Mouse (Mus musculus): ENCODE measurements around the gene Atp11a.

Atp11a gene

GRCm38 (mm10) chr8:12800246-12800645 is 43.4 kb downstream of the Atp11a start:
- ChIA-PET POLR2A (interaction anchor here in 1 of 4 experiments (0.5 to 0.6 kb wide), 2 partner anchors 39 to 951 kb away, joined by 3 read pairs; no protein-coding TSS in a partner anchor), CTCF (interaction anchor here in 1 of 4 experiments (0.6 kb wide), 1 partner anchor 435 kb away, joined by 4 read pairs; no protein-coding TSS in a partner anchor)

- ChIA-PET CTCF (no interaction called here), POLR2A (interaction anchor here in 1 of 4 experiments (0.5 to 1.7 kb wide), 2 partner anchors 12 to 459 kb away, joined by 3 to 5 read pairs; no protein-coding TSS in a partner anchor)
These were observed 44.8 kb downstream of the Atp11a start for GRCm38 (mm10) chr8:12801586-12801985.

- ChIA-PET POLR2A (no interaction called here), CTCF (no interaction called here)
These were observed 46.3 kb downstream of the Atp11a start for GRCm38 (mm10) chr8:12803121-12803520.

- POLR2A ChIA-PET: interaction anchor here in 2 of 4 experiments (0.6 to 1.3 kb wide), 2 partner anchors 18 to 71 kb away, joined by 3 read pairs; no protein-coding TSS in a partner anchor
- CTCF ChIA-PET: interaction anchor here in 1 of 4 experiments (0.6 kb wide), 1 partner anchor 482 kb away, joined by 5 read pairs; no protein-coding TSS in a partner anchor
These were observed 48.1 kb downstream of the Atp11a start for GRCm38 (mm10) chr8:12804909-12805308.

GRCm38 (mm10) chr8:12805569-12805968 is 48.8 kb downstream of the Atp11a start:
- POLR2A ChIA-PET: interaction anchor here in 2 of 4 experiments (0.6 to 1.3 kb wide), 2 partner anchors 18 to 71 kb away, joined by 3 read pairs; no protein-coding TSS in a partner anchor
- CTCF ChIA-PET: no interaction called here

GRCm38 (mm10) chr8:12808018-12808417 is 51.2 kb downstream of the Atp11a start:
- ChIA-PET CTCF (no interaction called here), POLR2A (interaction anchor here in 1 of 4 experiments (1.2 kb wide), 1 partner anchor 8 kb away, joined by 3 read pairs; no protein-coding TSS in a partner anchor)

- ChIA-PET POLR2A (no interaction called here), CTCF (no interaction called here)
These were observed 52.7 kb downstream of the Atp11a start for GRCm38 (mm10) chr8:12809516-12809915.

GRCm38 (mm10) chr8:12811231-12811630 is 54.4 kb downstream of the Atp11a start:
- POLR2A ChIA-PET: interaction anchor here in 1 of 4 experiments (1.3 kb wide), 1 partner anchor 133 kb away, joined by 3 read pairs; no protein-coding TSS in a partner anchor
- CTCF ChIA-PET: interaction anchor here in 3 of 4 experiments (0.6 to 1.4 kb wide), 9 partner anchors 18 to 366 kb away, joined by 3 to 4 read pairs (median 3); partner anchors contain the start of genes Mcf2l (in 1 of the 3) and Tubgcp3 (in 1 of the 3)

- CTCF ChIA-PET: no interaction called here
These were observed 59.6 kb downstream of the Atp11a start for GRCm38 (mm10) chr8:12816412-12816811.

GRCm38 (mm10) chr8:12822892-12823291 is 66.1 kb downstream of the Atp11a start:
- CTCF ChIA-PET: no interaction called here

More at GRCm38 (mm10) chr8:12816412-12816811, 59.6 kb downstream of the Atp11a start:
- POLR2A ChIA-PET: interaction anchor here in 1 of 4 experiments (1.4 kb wide), 1 partner anchor 9 kb away, joined by 3 read pairs; no protein-coding TSS in a partner anchor

GRCm38 (mm10) chr8:12824562-12824961 is 67.7 kb downstream of the Atp11a start:
- POLR2A ChIA-PET: no interaction called here
- CTCF ChIA-PET: no interaction called here

More at GRCm38 (mm10) chr8:12822892-12823291, 66.1 kb downstream of the Atp11a start:
- POLR2A ChIA-PET: interaction anchor here in 1 of 4 experiments (1.0 kb wide), 1 partner anchor 51 kb away, joined by 5 read pairs; the partner anchor contains the start of gene Mcf2l

- ChIA-PET CTCF (no interaction called here), POLR2A (no interaction called here)
These were observed 68.4 kb downstream of the Atp11a start for GRCm38 (mm10) chr8:12825236-12825635.

GRCm38 (mm10) chr8:12825686-12826237 is 68.9 kb downstream of the Atp11a start:
- ChIA-PET CTCF (no interaction called here), POLR2A (interaction anchor here in 1 of 4 experiments (0.8 kb wide), 1 partner anchor 10 kb away, joined by 3 read pairs; no protein-coding TSS in a partner anchor)

GRCm38 (mm10) chr8:12827124-12827523 is 70.3 kb downstream of the Atp11a start:
- CTCF ChIA-PET: no interaction called here
- POLR2A ChIA-PET: no interaction called here

- POLR2A ChIA-PET: no interaction called here
- CTCF ChIA-PET: interaction anchor here in 1 of 4 experiments (0.5 kb wide), 1 partner anchor 829 kb away, joined by 5 read pairs; no protein-coding TSS in a partner anchor
These were observed 71.5 kb downstream of the Atp11a start for GRCm38 (mm10) chr8:12828298-12828697.

GRCm38 (mm10) chr8:12829381-12829780 is 72.6 kb downstream of the Atp11a start:
- POLR2A ChIA-PET: no interaction called here
- CTCF ChIA-PET: no interaction called here

GRCm38 (mm10) chr8:12831659-12832589 is 75.1 kb downstream of the Atp11a start:
- POLR2A ChIA-PET: interaction anchor here in 1 of 4 experiments (0.6 kb wide), 1 partner anchor 390 kb away, joined by 3 read pairs; no protein-coding TSS in a partner anchor

GRCm38 (mm10) chr8:12833616-12834015 is 76.8 kb downstream of the Atp11a start:
- POLR2A ChIA-PET: interaction anchor here in 1 of 4 experiments (0.6 kb wide), 1 partner anchor 401 kb away, joined by 3 read pairs; no protein-coding TSS in a partner anchor
- CTCF ChIA-PET: interaction anchor here in 1 of 4 experiments (1.3 kb wide), 1 partner anchor 63 kb away, joined by 3 read pairs; no protein-coding TSS in a partner anchor

More at GRCm38 (mm10) chr8:12831659-12832589, 75.1 kb downstream of the Atp11a start:
- CTCF ChIA-PET: no interaction called here

GRCm38 (mm10) chr8:12840834-12841233 is 84.0 kb downstream of the Atp11a start:
- CTCF ChIA-PET: interaction anchor here in 2 of 4 experiments (0.5 to 0.6 kb wide), 3 partner anchors 192 to 598 kb away, joined by 3 to 10 read pairs (median 3); no protein-coding TSS in a partner anchor
- POLR2A ChIA-PET: interaction anchor here in 2 of 4 experiments (0.8 to 3.1 kb wide), 4 partner anchors 9 to 82 kb away, joined by 3 to 11 read pairs (median 4); partner anchors contain the start of gene Mcf2l (in 1 of the 2)
